Mouse (Mus musculus): ENCODE measurements around the gene Casp1. TPM values are rescaled to one million over a fixed set of nuclear protein-coding genes. Genes with fewer than 3 reads are reported as not detected.

The Casp1 gene
- polyA plus RNA-seq, 1 experiment from 2014 or later, result 1.2 TPM

GRCm38 (mm10) chr9:5347381-5347780 lies 49.1 kb downstream of the Casp1 start:
- Histone ChIP-seq H3K4me1 (ENCODE audit: control insufficient read depth, insufficient read depth, low read length) (no peaks in the 10 kb centered on the region), H3K4me3 (ENCODE audit: low read length) (no peak overlapping the region), H3K27me3 (ENCODE audit: control insufficient read depth, insufficient read depth, low read length) (no peaks in the 10 kb centered on the region), H3K9ac (ENCODE audit: low read length) (no peak overlapping the region), H3K4me2 (ENCODE audit: low read depth, low read length) (no peak overlapping the region), H3K27ac (ENCODE audit: low read length) (no peak overlapping the region), H3K9me3 (replicated peaks; ENCODE audit: control insufficient read depth, low read length) (no peaks in the 10 kb centered on the region), H3K36me3 (ENCODE audit: control insufficient read depth, insufficient read depth) (no peaks in the 10 kb centered on the region)
- ATAC-seq (replicated peaks; ENCODE audit: extremely low read depth, insufficient read depth, low FRiP score), result no peak
- WGBS, result 59% methylated on average over 4 of the region's 4 CpGs

- no peak for ATAC-seq (replicated peaks; ENCODE audit: extremely low read depth, insufficient read depth, low FRiP score)
- no peak overlapping the region for H3K27ac ChIP-seq (ENCODE audit: low read length)
- H3K27me3 ChIP-seq (ENCODE audit: control insufficient read depth, insufficient read depth, low read length), result no peaks in the 10 kb centered on the region
- no peaks in the 10 kb centered on the region for H3K36me3 ChIP-seq (ENCODE audit: control insufficient read depth, insufficient read depth)
- H3K4me1 ChIP-seq (ENCODE audit: control insufficient read depth, insufficient read depth, low read length), result no peaks in the 10 kb centered on the region
- 58% methylated on average over 2 of the region's 2 CpGs for WGBS
- no peak overlapping the region for H3K4me2 ChIP-seq (ENCODE audit: low read depth, low read length)
- no peak overlapping the region for H3K4me3 ChIP-seq (ENCODE audit: low read length)
- H3K9ac ChIP-seq (ENCODE audit: low read length), result no peak overlapping the region
- H3K9me3 ChIP-seq (replicated peaks; ENCODE audit: control insufficient read depth, low read length), result no peaks in the 10 kb centered on the region
These were observed 55.4 kb downstream of the Casp1 start for GRCm38 (mm10) chr9:5353673-5354072.

- H3K4me2 ChIP-seq (ENCODE audit: low read depth, low read length), result no peak overlapping the region
- no peaks in the 10 kb centered on the region for H3K36me3 ChIP-seq (ENCODE audit: control insufficient read depth, insufficient read depth)
- no peaks in the 10 kb centered on the region for H3K9me3 ChIP-seq (replicated peaks; ENCODE audit: control insufficient read depth, low read length)
- no peaks in the 10 kb centered on the region for H3K27me3 ChIP-seq (ENCODE audit: control insufficient read depth, insufficient read depth, low read length)
- no peak overlapping the region for H3K27ac ChIP-seq (ENCODE audit: low read length)
- H3K9ac ChIP-seq (ENCODE audit: low read length), result no peak overlapping the region
- no peaks in the 10 kb centered on the region for H3K4me1 ChIP-seq (ENCODE audit: control insufficient read depth, insufficient read depth, low read length)
- ATAC-seq (replicated peaks; ENCODE audit: extremely low read depth, insufficient read depth, low FRiP score), result no peak
- H3K4me3 ChIP-seq (ENCODE audit: low read length), result no peak overlapping the region
These were observed 58.5 kb downstream of the Casp1 start for GRCm38 (mm10) chr9:5356801-5357200.

Other genes with a start within 250 kb of the Casp1 start
- 1.7 and 3.4 TPM in 2 replicates for gene Casp4, start 10.3 kb downstream of the Casp1 start, polyA plus RNA-seq (2015; fragmentation: Nextera tagmentation; extraction: Ambion mirVana)
- 4.8 and 4.9 TPM in 2 replicates for gene Casp12, start 46.9 kb downstream of the Casp1 start, polyA plus RNA-seq (2015; fragmentation: Nextera tagmentation; extraction: Ambion mirVana)

Data from heart, embryonic 16.5 days (tissue).